23 mouse cellular contexts compared by ENCODE assay signal in genomic region chr13:74632327-74632726, GRCm38 (mm10). TPM values are rescaled to one million over a fixed set of nuclear protein-coding genes. Genes with fewer than 3 reads are reported as not detected.
DNase-seq lines count a peak whose midpoint lies in the region; ATAC-seq and TF ChIP-seq lines count a peak whose summit lies in the region.
"Had no signal": no experiment of that assay in that cellular context is flagged by ENCODE, and none has a peak within 500 bp of the region (broad histone marks: within the 10 kb centered on the region; RNA-seq: fewer than 3 reads in every experiment).

No protein-coding gene starts in this region.

- TF ChIP-seq CTCF in intestine, postnatal 0 days (IDR thresholded peaks at IDR 0.05; ENCODE audit: low read depth), result no peak
- TF ChIP-seq CTCF in brain, embryonic 14.5 days (IDR thresholded peaks at IDR 0.05; ENCODE audit: borderline replicate concordance, extremely low read depth, insufficient read depth, insufficient read length), result no peak
- TF ChIP-seq CTCF in hindbrain, postnatal 0 days (IDR thresholded peaks at IDR 0.05; ENCODE audit: low read depth), result no peak

- no peak for TF ChIP-seq POLR2A in brain, embryonic 14.5 days (IDR thresholded peaks at IDR 0.05; ENCODE audit: borderline replicate concordance, extremely low read depth, insufficient read depth, insufficient read length, poor library complexity, severe bottlenecking)

- no peak for DNase-seq in forebrain, embryonic 10.5 days (ENCODE audit: extremely low spot score, low spot score)
- DNase-seq in intestine, embryonic 14.5 days (ENCODE audit: low spot score), result no peak
- DNase-seq in brain, embryonic 14.5 days (ENCODE audit: low read depth), result peak; percentile 13
- no peak for DNase-seq in hindbrain, postnatal 0 days (ENCODE audit: low spot score)
- DNase-seq: adrenal gland, postnatal 10 days; adrenal gland, postnatal 36 days; cerebellum, adult 11 months; cerebellum, adult 2 months; cerebellum, adult 9-11 months; cerebellum, postnatal 25 days; gastrocnemius, postnatal 10 days; gastrocnemius, postnatal 36 days; heart, adult 2 months; kidney, adult 2 months had no signal

- ATAC-seq in forebrain, embryonic 13.5 days, result peak; percentile 59; the same call in 1 of the 2 replicates
- 0 out of 2 replicates have a peak, but pooled peaks have one; percentile 15 for ATAC-seq in intestine, embryonic 14.5 days (replicated peaks; ENCODE audit: low FRiP score, low TSS enrichment, low read depth)
- ATAC-seq in intestine, postnatal 0 days, result no peak
- no peak for ATAC-seq in hindbrain, postnatal 0 days
- ATAC-seq: activated CD4-positive, CD25-positive, alpha-beta regulatory T cell, adult 4 months; intestine, embryonic 16.5 days had no signal

- H3K9ac ChIP-seq in forebrain, embryonic 13.5 days, result no peak overlapping the region
- no peak overlapping the region for H3K9ac ChIP-seq in intestine, embryonic 14.5 days (ENCODE audit: low read length)
- no peak overlapping the region for H3K9ac ChIP-seq in intestine, postnatal 0 days (ENCODE audit: low read depth, low read length)
- H3K9ac ChIP-seq in hindbrain, postnatal 0 days (replicated peaks; ENCODE audit: low read length), result no peak overlapping the region
- H3K9ac ChIP-seq: embryonic facial prominence, embryonic 12.5 days; embryonic facial prominence, embryonic 15.5 days; hindbrain, embryonic 12.5 days; hindbrain, embryonic 15.5 days had no signal

- H3K4me3 ChIP-seq in forebrain, embryonic 13.5 days, result no peak overlapping the region
- H3K4me3 ChIP-seq in forebrain, embryonic 10.5 days, result no peak overlapping the region
- no peak overlapping the region for H3K4me3 ChIP-seq in intestine, embryonic 14.5 days (ENCODE audit: low read depth, low read length)
- no peak overlapping the region for H3K4me3 ChIP-seq in intestine, postnatal 0 days (ENCODE audit: low read depth, low read length)
- H3K4me3 ChIP-seq in hindbrain, postnatal 0 days (ENCODE audit: low read length), result no peak overlapping the region
- H3K4me3 ChIP-seq: embryonic facial prominence, embryonic 12.5 days; embryonic facial prominence, embryonic 15.5 days; heart, adult 2 months; hindbrain, embryonic 12.5 days; hindbrain, embryonic 15.5 days had no signal

- H3K9me3 ChIP-seq in forebrain, embryonic 13.5 days (replicated peaks), result no peaks in the 10 kb centered on the region
- H3K9me3 ChIP-seq in forebrain, embryonic 10.5 days, result no peaks in the 10 kb centered on the region
- no peaks in the 10 kb centered on the region for H3K9me3 ChIP-seq in intestine, embryonic 14.5 days (ENCODE audit: control insufficient read depth, low read length)
- H3K9me3 ChIP-seq in intestine, postnatal 0 days (ENCODE audit: control insufficient read depth), result no peaks in the 10 kb centered on the region
- H3K9me3 ChIP-seq in hindbrain, postnatal 0 days (ENCODE audit: low read length), result no peaks in the 10 kb centered on the region
- H3K9me3 ChIP-seq: embryonic facial prominence, embryonic 12.5 days; embryonic facial prominence, embryonic 15.5 days; hindbrain, embryonic 12.5 days; hindbrain, embryonic 15.5 days had no signal

- WGBS in forebrain, embryonic 13.5 days, result 56% methylated on average over 1 of the region's 1 CpGs
- WGBS in forebrain, embryonic 10.5 days, result 80% methylated on average over 1 of the region's 1 CpGs
- 54% methylated on average over 1 of the region's 1 CpGs for WGBS in intestine, embryonic 14.5 days
- 70% methylated on average over 1 of the region's 1 CpGs for WGBS in intestine, postnatal 0 days
- WGBS in hindbrain, postnatal 0 days, result 55% methylated on average over 1 of the region's 1 CpGs

- H3K4me2 ChIP-seq in forebrain, embryonic 13.5 days, result no peak overlapping the region
- no peak overlapping the region for H3K4me2 ChIP-seq in intestine, embryonic 14.5 days (ENCODE audit: low read length)
- no peak overlapping the region for H3K4me2 ChIP-seq in intestine, postnatal 0 days (replicated peaks; ENCODE audit: low read depth)
- no peak overlapping the region for H3K4me2 ChIP-seq in hindbrain, postnatal 0 days (ENCODE audit: low read depth, low read length)
- H3K4me2 ChIP-seq: embryonic facial prominence, embryonic 12.5 days; embryonic facial prominence, embryonic 15.5 days; heart, embryonic 11.5 days; hindbrain, embryonic 12.5 days; hindbrain, embryonic 15.5 days had no signal

- no peaks in the 10 kb centered on the region for H3K27me3 ChIP-seq in forebrain, embryonic 13.5 days
- no peaks in the 10 kb centered on the region for H3K27me3 ChIP-seq in forebrain, embryonic 10.5 days (ENCODE audit: poor library complexity, severe bottlenecking)
- no peaks in the 10 kb centered on the region for H3K27me3 ChIP-seq in intestine, embryonic 14.5 days (replicated peaks; ENCODE audit: control insufficient read depth, insufficient read depth, low read length)
- H3K27me3 ChIP-seq in intestine, postnatal 0 days (replicated peaks; ENCODE audit: control insufficient read depth, insufficient read depth, low read length), result no peaks in the 10 kb centered on the region
- H3K27me3 ChIP-seq in hindbrain, postnatal 0 days (ENCODE audit: insufficient read depth, low read length), result no peaks in the 10 kb centered on the region
- H3K27me3 ChIP-seq: embryonic facial prominence, embryonic 12.5 days; embryonic facial prominence, embryonic 15.5 days; hindbrain, embryonic 12.5 days; hindbrain, embryonic 15.5 days had no signal

- no peaks in the 10 kb centered on the region for H3K36me3 ChIP-seq in forebrain, embryonic 13.5 days (ENCODE audit: poor library complexity, severe bottlenecking)
- no peaks in the 10 kb centered on the region for H3K36me3 ChIP-seq in forebrain, embryonic 10.5 days (replicated peaks)
- H3K36me3 ChIP-seq in intestine, embryonic 14.5 days (ENCODE audit: control insufficient read depth, insufficient read depth, low read length), result no peaks in the 10 kb centered on the region
- no peaks in the 10 kb centered on the region for H3K36me3 ChIP-seq in intestine, postnatal 0 days (ENCODE audit: control insufficient read depth, insufficient read depth)
- H3K36me3 ChIP-seq in hindbrain, postnatal 0 days (ENCODE audit: insufficient read depth, low read length), result no peaks in the 10 kb centered on the region
- H3K36me3 ChIP-seq: embryonic facial prominence, embryonic 12.5 days; embryonic facial prominence, embryonic 15.5 days; hindbrain, embryonic 12.5 days; hindbrain, embryonic 15.5 days had no signal

- no peak overlapping the region for H3K27ac ChIP-seq in forebrain, embryonic 13.5 days
- no peak overlapping the region for H3K27ac ChIP-seq in forebrain, embryonic 10.5 days
- H3K27ac ChIP-seq in intestine, embryonic 14.5 days (ENCODE audit: low read depth), result no peak overlapping the region
- H3K27ac ChIP-seq in intestine, postnatal 0 days (ENCODE audit: low read depth, low read length), result no peak overlapping the region
- no peak overlapping the region for H3K27ac ChIP-seq in hindbrain, postnatal 0 days
- H3K27ac ChIP-seq: embryonic facial prominence, embryonic 12.5 days; embryonic facial prominence, embryonic 15.5 days; heart, adult 2 months; hindbrain, embryonic 12.5 days; hindbrain, embryonic 15.5 days had no signal

- H3K4me1 ChIP-seq in forebrain, embryonic 13.5 days, result no peaks in the 10 kb centered on the region
- H3K4me1 ChIP-seq in forebrain, embryonic 10.5 days, result no peaks in the 10 kb centered on the region
- no peaks in the 10 kb centered on the region for H3K4me1 ChIP-seq in intestine, embryonic 14.5 days (replicated peaks; ENCODE audit: control insufficient read depth, insufficient read depth, low read length)
- H3K4me1 ChIP-seq in intestine, postnatal 0 days (replicated peaks; ENCODE audit: control insufficient read depth, insufficient read depth, low read length), result no peaks in the 10 kb centered on the region
- no peaks in the 10 kb centered on the region for H3K4me1 ChIP-seq in hindbrain, postnatal 0 days (ENCODE audit: insufficient read depth, low read length)
- H3K4me1 ChIP-seq: embryonic facial prominence, embryonic 12.5 days; embryonic facial prominence, embryonic 15.5 days; hindbrain, embryonic 12.5 days; hindbrain, embryonic 15.5 days had no signal

RNA-seq across cellular contexts. Expression of gene Erap1, which starts 7.0 kb away (rescaled TPM):
- 3.2 and 4.1 TPM in 2 replicates for polyA plus RNA-seq in forebrain, embryonic 13.5 days (2015; fragmentation: Nextera tagmentation; extraction: Ambion mirVana)
- polyA plus RNA-seq in forebrain, embryonic 10.5 days (2016; fragmentation: Nextera tagmentation; extraction: Ambion mirVana), result 2.9 and 3.8 TPM in 2 replicates
- 36.2 and 41.2 TPM in 2 replicates for polyA plus RNA-seq in intestine, embryonic 14.5 days (2014; fragmentation: Nextera tagmentation; extraction: Ambion mirVana)
- polyA plus RNA-seq in intestine, postnatal 0 days (2015; fragmentation: Nextera tagmentation; extraction: Ambion mirVana), result 48.9 and 50.1 TPM in 2 replicates
- 1.7 and 2.2 TPM in 2 replicates for polyA plus RNA-seq in brain, embryonic 14.5 days (2012; rRNA removed)
- 8.4 and 28.2 TPM in 2 replicates for total RNA-seq in hindbrain, postnatal 0 days (2014; rRNA removed)
- 5.1 and 8.2 TPM in 2 replicates for polyA plus RNA-seq in hindbrain, postnatal 0 days (2015; fragmentation: Nextera tagmentation; extraction: Ambion mirVana)

Comparison
In these comparisons a context has a peak if more than half of its experiments do, and no peak if none do; other contexts are left out.
1. ATAC-seq: peak in forebrain, embryonic 13.5 days (single experiment) and intestine, embryonic 14.5 days (single experiment); none in intestine, postnatal 0 days (single experiment) and hindbrain, postnatal 0 days (single experiment).